Mouse (Mus musculus) MEL (cell line): ENCODE measurements around the gene H2-M3. TPM values are rescaled to one million over a fixed set of nuclear protein-coding genes. Genes with fewer than 3 reads are reported as not detected.

Experiments
- DNase-seq: peaks from one replicate; pipeline ENCODE4 v3.0.0; 2011; ENCODE audit warnings: low read depth, low spot score
- H3K27ac ChIP-seq: 2 replicates; pipeline ENCODE4 v1.5.1; 2012; ENCODE audit warnings: low read depth, mild to moderate bottlenecking, control low read depth, low read length, moderate library complexity; ENCODE audit not compliant: control insufficient read depth
- H3K27me3 ChIP-seq, 2 experiments: fragments of 150-350 bp in 1 of 2; sonication (generic) in 1 of 2; 2 replicates each; pipeline ENCODE4 v1.6.1; 2012; ENCODE audit warnings: low read length in 2 of 2, mild to moderate bottlenecking in 2 of 2, improper control_type of control experiment in 1 of 2, moderate library complexity in 1 of 2; ENCODE audit not compliant: insufficient read depth in 2 of 2, control insufficient read depth in 1 of 2
- H3K36me3 ChIP-seq, 2 experiments: 2 replicates each; pipeline ENCODE4 v1.6.1; 2012 to 2014; ENCODE audit warnings: low read length in 2 of 2, improper control_type of control experiment in 1 of 2, inconsistent platforms in 1 of 2, mild to moderate bottlenecking in 1 of 2; ENCODE audit not compliant: insufficient read depth in 2 of 2, control insufficient read depth in 1 of 2
- H3K4me1 ChIP-seq, 2 experiments: fragments of 150-350 bp in 1 of 2; sonication (generic) in 1 of 2; 2 replicates each; pipeline ENCODE4 v1.6.1; 2012; ENCODE audit warnings: low read length in 2 of 2, improper control_type of control experiment in 1 of 2, mild to moderate bottlenecking in 1 of 2; ENCODE audit not compliant: insufficient read depth in 2 of 2, control insufficient read depth in 1 of 2
- H3K4me3 ChIP-seq, 2 experiments: fragments of 150-350 bp in 1 of 2; sonication (generic) in 1 of 2; 2 replicates each; pipeline ENCODE4 v1.5.1; 2012; ENCODE audit warnings: low read depth in 2 of 2, low read length in 2 of 2, mild to moderate bottlenecking in 2 of 2, moderate library complexity in 2 of 2, control low read depth in 1 of 2, improper control_type of control experiment in 1 of 2; ENCODE audit not compliant: control insufficient read depth in 1 of 2, insufficient read depth in 1 of 2
- H3K79me2 ChIP-seq: 2 replicates; pipeline ENCODE4 v1.6.1; 2012; ENCODE audit warnings: mild to moderate bottlenecking, low read length, moderate library complexity; ENCODE audit not compliant: control insufficient read depth, poor library complexity, insufficient read depth
- H3K9ac ChIP-seq: 2 replicates; pipeline ENCODE4 v1.6.1; 2012; ENCODE audit warnings: low read depth, mild to moderate bottlenecking, control low read depth, low read length, moderate library complexity; ENCODE audit not compliant: control insufficient read depth, poor library complexity, severe bottlenecking
- H3K9me3 ChIP-seq: fragments of 150-350 bp; sonication (generic); replicated peaks from 2 replicates; pipeline ENCODE4 v1.6.1; 2012; ENCODE audit warnings: mild to moderate bottlenecking, low read length, improper control_type of control experiment, moderate library complexity; ENCODE audit not compliant: insufficient read depth
- CHD2 ChIP-seq: IDR thresholded peaks from 2 replicates; pipeline ENCODE4 v1.6.1; 2011; ENCODE audit warnings: low read length, improper control_type of control experiment
- CTCF ChIP-seq, 3 experiments: IDR thresholded peaks in 2 of 3; conservative IDR thresholded peaks in 1 of 3; 2 replicates each; pipeline ENCODE4 v1.5.1; 2011 to 2012; ENCODE audit warnings: low read length in 3 of 3, low read depth in 2 of 3, mild to moderate bottlenecking in 2 of 3, improper control_type of control experiment in 1 of 3, inconsistent platforms in 1 of 3, mixed read lengths in 1 of 3, moderate library complexity in 1 of 3; ENCODE audit not compliant: control insufficient read depth in 1 of 3, insufficient read depth in 1 of 3, poor library complexity in 1 of 3, severe bottlenecking in 1 of 3
- ELF1 ChIP-seq: IDR thresholded peaks from 2 replicates; pipeline ENCODE4 v1.6.1; 2014; ENCODE audit warnings: low read depth, mild to moderate bottlenecking, inconsistent platforms, low read length, improper control_type of control experiment, moderate library complexity
- ETS1 ChIP-seq: IDR thresholded peaks from 2 replicates; pipeline ENCODE4 v1.6.1; 2012; ENCODE audit warnings: low read depth, mild to moderate bottlenecking, inconsistent platforms, low read length, improper control_type of control experiment, moderate library complexity
- GATA1 ChIP-seq: IDR thresholded peaks from 2 replicates; pipeline ENCODE4 v1.6.1; 2011; ENCODE audit warnings: low read depth, low read length, improper control_type of control experiment
- JUND ChIP-seq: IDR thresholded peaks from 2 replicates; pipeline ENCODE4 v1.6.1; 2011; ENCODE audit warnings: low read depth, mild to moderate bottlenecking, improper control_type of control experiment, low read length
- MAZ ChIP-seq: IDR thresholded peaks from 2 replicates; pipeline ENCODE4 v1.6.1; 2012; ENCODE audit warnings: low read depth, mild to moderate bottlenecking, inconsistent platforms, low read length, improper control_type of control experiment
- NELFE ChIP-seq: IDR thresholded peaks from 2 replicates; pipeline ENCODE4 v1.6.1; 2011; ENCODE audit warnings: low read depth, low read length, improper control_type of control experiment
- NRF1 ChIP-seq: IDR thresholded peaks from 2 replicates; pipeline ENCODE4 v1.6.1; 2014; ENCODE audit warnings: low read depth, mild to moderate bottlenecking, inconsistent platforms, low read length, improper control_type of control experiment, moderate library complexity; ENCODE audit not compliant: poor library complexity, insufficient read depth, severe bottlenecking
- POLR2AphosphoS5 ChIP-seq: IDR thresholded peaks from 2 replicates; pipeline ENCODE4 v1.6.1; 2012; ENCODE audit warnings: low read depth, borderline replicate concordance, mild to moderate bottlenecking, inconsistent platforms, low read length, moderate library complexity, mixed read lengths
- RAD21 ChIP-seq: IDR thresholded peaks from 2 replicates; pipeline ENCODE4 v1.6.1; 2011; ENCODE audit warnings: mild to moderate bottlenecking, low read depth, low read length, improper control_type of control experiment
- RCOR1 ChIP-seq: IDR thresholded peaks from 2 replicates; pipeline ENCODE4 v1.6.1; 2012; ENCODE audit warnings: low read depth, mild to moderate bottlenecking, inconsistent platforms, low read length, improper control_type of control experiment
- TAL1 ChIP-seq: IDR thresholded peaks from 2 replicates; pipeline ENCODE4 v1.6.1; 2012; ENCODE audit warnings: mild to moderate bottlenecking, inconsistent platforms, low read length, moderate library complexity, mixed read lengths
- USF1 ChIP-seq: IDR thresholded peaks from 2 replicates; pipeline ENCODE4 v1.6.1; 2014; ENCODE audit warnings: low read depth, mild to moderate bottlenecking, inconsistent platforms, low read length, improper control_type of control experiment, moderate library complexity
- ZC3H11A ChIP-seq: IDR thresholded peaks from 2 replicates; pipeline ENCODE4 v1.6.1; 2012; ENCODE audit warnings: low read depth, mild to moderate bottlenecking, inconsistent platforms, low read length, improper control_type of control experiment
- ZKSCAN1 ChIP-seq: IDR thresholded peaks from 2 replicates; pipeline ENCODE4 v1.6.1; 2012; ENCODE audit warnings: low read depth, mild to moderate bottlenecking, inconsistent platforms, low read length, improper control_type of control experiment, moderate library complexity
- ZNF384 ChIP-seq: IDR thresholded peaks from 2 replicates; pipeline ENCODE4 v1.6.1; 2012; ENCODE audit warnings: low read depth, mild to moderate bottlenecking, inconsistent platforms, low read length, improper control_type of control experiment
- polyA plus RNA-seq, 2 experiments: library from polyadenylated mRNA; stranded (reverse) in 1 of 2; unstranded in 1 of 2; fragments of >175 nt in 1 of 2; fragments of >200 nt in 1 of 2; gene quantifications; 2 replicates each; pipeline versions ENCODE4 v1.2.1 to v1.2.4; 2012; ENCODE audit warnings: low replicate concordance in 2 of 2, low read depth in 1 of 2; ENCODE audit not compliant: insufficient read length in 2 of 2, insufficient read depth in 1 of 2, missing spikeins in 1 of 2
- total RNA-seq: library from RNA; depleted of rRNA; stranded (reverse); fragments of 300-350 nt; gene quantifications from 2 replicates; pipeline ENCODE4 v1.2.3, GENCODE M21; 2012

The H2-M3 gene
- total and polyA plus RNA-seq, 3 experiments: 1.1 to 4.7 TPM; not detected in 1

GRCm38 (mm10) chr17:37242198-37242597, 27.8 kb upstream of the H2-M3 start:
- DNase-seq: no peak
- H3K79me2 ChIP-seq: no peaks in the 10 kb centered on the region
- H3K9ac ChIP-seq: no peak overlapping the region
- no peaks in the 10 kb centered on the region for H3K9me3 ChIP-seq
- no peak overlapping the region for H3K4me3 ChIP-seq
- peaks cover 0 to 3% of the 10 kb centered on the region in 2 experiments; a peak in 1 of 4 replicates for H3K4me1 ChIP-seq
- TF ChIP-seq RAD21 (no peak), RCOR1 (no peak), NELFE (no peak), ZNF384 (no peak), USF1 (no peak), NRF1 (no peak), ZC3H11A (no peak), ZKSCAN1 (no peak)
- H3K27ac ChIP-seq: no peak overlapping the region
- H3K36me3 ChIP-seq: no peaks in the 10 kb centered on the region
- no peaks in the 10 kb centered on the region for H3K27me3 ChIP-seq

GRCm38 (mm10) chr17:37246715-37247114, 23.3 kb upstream of the H2-M3 start:
- Histone ChIP-seq H3K9me3 (no peaks in the 10 kb centered on the region), H3K36me3 (no peaks in the 10 kb centered on the region), H3K4me1 (peaks cover 0 to 3% of the 10 kb centered on the region in 2 experiments; a peak in 1 of 4 replicates), H3K9ac (peak overlapping the region; percentile 27; the same call in 1 of the 2 replicates), H3K27ac (no peak overlapping the region), H3K27me3 (no peaks in the 10 kb centered on the region; a peak in 1 of 4 replicates), H3K79me2 (no peaks in the 10 kb centered on the region), H3K4me3 (peak overlapping the region; percentile 37 to 47)
- peak; percentile 77 for DNase-seq
- TF ChIP-seq RAD21 (peak; percentile 17; the same call in 1 of the 2 replicates), ETS1 (0 out of 2 replicates have a peak, but pooled peaks have one; percentile 32), GATA1 (peak; percentile 28; the same call in 1 of the 2 replicates), CHD2 (peak; percentile 88), TAL1 (no peak), CTCF (IDR thresholded peaks at IDR 0.05 in 2 of 3, conservative IDR thresholded peaks at IDR 0.05 in 1 of 3; ENCODE audit: control insufficient read depth in 1 of 3, insufficient read depth in 1 of 3, low read depth in 2 of 3, low read length in 3 of 3, poor library complexity in 1 of 3, severe bottlenecking in 1 of 3) (peak in 2 of 3 experiments; percentile 33 to 37; a peak in 3 of 6 replicates)

GRCm38 (mm10) chr17:37249460-37249859, 20.6 kb upstream of the H2-M3 start:
- no peak overlapping the region for H3K9ac ChIP-seq
- H3K9me3 ChIP-seq: no peaks in the 10 kb centered on the region
- H3K4me3 ChIP-seq: no peak overlapping the region
- no peak for DNase-seq
- no peaks in the 10 kb centered on the region for H3K79me2 ChIP-seq
- TF ChIP-seq POLR2AphosphoS5 (no peak), JUND (no peak), ELF1 (no peak), ETS1 (no peak), ZNF384 (no peak), MAZ (no peak)
- peaks cover 0 to 3% of the 10 kb centered on the region in 2 experiments; a peak in 1 of 4 replicates for H3K4me1 ChIP-seq
- no peaks in the 10 kb centered on the region for H3K36me3 ChIP-seq
- H3K27me3 ChIP-seq: no peaks in the 10 kb centered on the region; a peak in 1 of 4 replicates
- no peak overlapping the region for H3K27ac ChIP-seq
